Mouse (Mus musculus) myocyte (in vitro differentiated cells): ENCODE results near the gene Cyp2b10. TPM values are rescaled to one million over a fixed set of nuclear protein-coding genes. Genes with fewer than 3 reads are reported as not detected.
"Not testable (repeated sequence)": the region's sequence is repeated elsewhere in the genome, so short reads cannot be mapped to it uniquely, and the experiment has no call there.

Experiments
- H3K27me3 ChIP-seq: one replicate; pipeline ENCODE4 v1.6.1; 2011; ENCODE audit not compliant: control insufficient read depth, insufficient read depth, insufficient read length
- H3K36me3 ChIP-seq: one replicate; pipeline ENCODE4 v1.6.1; 2011; ENCODE audit not compliant: control insufficient read depth, insufficient read depth
- H3K4me2 ChIP-seq: one replicate; pipeline ENCODE4 v1.6.1; 2011; ENCODE audit warnings: low read depth, control low read depth
- H3K4me3 ChIP-seq: one replicate; pipeline ENCODE4 v1.5.1; 2011; ENCODE audit warnings: mild to moderate bottlenecking, control low read depth, moderate library complexity
- H3K79me2 ChIP-seq: one replicate; pipeline ENCODE4 v1.6.1; 2011; ENCODE audit not compliant: control insufficient read depth, insufficient read depth
- H3ac ChIP-seq: one replicate; pipeline ENCODE4 v1.6.1; 2011; ENCODE audit not compliant: control insufficient read depth, insufficient read length
- CEBPB ChIP-seq: IDR thresholded peaks from 2 replicates; pipeline ENCODE4 v1.6.1; 2011; ENCODE audit warnings: mild to moderate bottlenecking, moderate library complexity; ENCODE audit not compliant: poor library complexity, insufficient read depth, severe bottlenecking
- E2F4 ChIP-seq: IDR thresholded peaks from one replicate; pipeline ENCODE4 v1.6.1; 2011; ENCODE audit warnings: mild to moderate bottlenecking, control low read depth, moderate library complexity; ENCODE audit not compliant: insufficient read depth
- MAX ChIP-seq: IDR thresholded peaks from one replicate; pipeline ENCODE4 v1.6.1; 2011; ENCODE audit warnings: low read depth, mild to moderate bottlenecking, control low read depth
- MYOD1 ChIP-seq, 3 experiments: IDR thresholded peaks; one replicate each; pipeline ENCODE4 v1.6.1; 2011; ENCODE audit warnings: control low read depth in 2 of 3, low read depth in 2 of 3, mild to moderate bottlenecking in 2 of 3, moderate library complexity in 1 of 3; ENCODE audit not compliant: insufficient read length in 2 of 3, control insufficient read depth in 1 of 3
- MYOG ChIP-seq, 3 experiments: IDR thresholded peaks; one replicate each; pipeline ENCODE4 v1.6.1; 2011; ENCODE audit warnings: control low read depth in 2 of 3, low read depth in 2 of 3, mild to moderate bottlenecking in 2 of 3; ENCODE audit not compliant: insufficient read length in 2 of 3, control insufficient read depth in 1 of 3, insufficient read depth in 1 of 3
- POLR2A ChIP-seq: IDR thresholded peaks from one replicate; pipeline ENCODE4 v1.6.1; 2011; ENCODE audit warnings: low read depth, mild to moderate bottlenecking, control low read depth, moderate library complexity; ENCODE audit not compliant: insufficient read length
- POLR2AphosphoS2 ChIP-seq: IDR thresholded peaks from one replicate; pipeline ENCODE4 v1.6.1; 2011; ENCODE audit warnings: low read depth, control low read depth; ENCODE audit not compliant: insufficient read length
- REST ChIP-seq: IDR thresholded peaks from one replicate; pipeline ENCODE4 v1.6.1; 2011; ENCODE audit warnings: mild to moderate bottlenecking, control low read depth, moderate library complexity; ENCODE audit not compliant: insufficient read depth, insufficient read length
- SRF ChIP-seq: IDR thresholded peaks from one replicate; pipeline ENCODE4 v1.6.1; 2011; ENCODE audit warnings: low read depth; ENCODE audit not compliant: control insufficient read depth, insufficient read length
- TCF12 ChIP-seq: IDR thresholded peaks from one replicate; pipeline ENCODE4 v1.6.1; 2011; ENCODE audit warnings: mild to moderate bottlenecking, control low read depth; ENCODE audit not compliant: poor library complexity, insufficient read depth, severe bottlenecking
- TCF3 ChIP-seq: IDR thresholded peaks from one replicate; pipeline ENCODE4 v1.6.1; 2011; ENCODE audit warnings: low read depth, control low read depth; ENCODE audit not compliant: insufficient read length
- USF1 ChIP-seq: IDR thresholded peaks from one replicate; pipeline ENCODE4 v1.6.1; 2011; ENCODE audit warnings: low read depth, mild to moderate bottlenecking, control low read depth, moderate library complexity
- polyA plus RNA-seq: library from polyadenylated mRNA; unstranded; fragments of >200 nt; fragmentation: generic; extraction: Trizol; gene quantifications from one replicate; pipeline ENCODE4 v1.2.1, GENCODE M21; 2012; ENCODE audit warnings: missing spikeins

Gene Cyp2b10
- polyA plus RNA-seq, 1 experiment = 0.02 TPM

DNA sequence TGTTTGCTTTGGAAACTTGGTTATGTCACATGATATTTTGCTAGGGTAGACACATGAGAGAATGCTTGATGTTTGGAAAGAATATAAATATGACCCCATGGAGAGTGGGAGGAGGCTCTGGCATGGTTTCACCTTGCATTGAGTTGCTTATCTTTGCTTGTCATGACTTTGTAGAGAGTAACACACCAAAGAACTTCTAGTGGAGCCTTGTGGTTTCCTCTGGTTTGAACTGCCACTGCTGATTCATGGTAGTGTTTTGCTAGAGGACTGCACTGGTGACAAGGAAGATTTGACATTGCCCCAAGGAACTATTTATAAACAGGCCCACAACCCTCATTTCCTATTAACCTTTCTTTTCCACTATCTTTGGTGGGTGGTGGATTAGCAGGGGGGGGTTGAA lies 24.8 kb upstream of the Cyp2b10 start:
- Histone ChIP-seq H3ac (no peak overlapping the region), H3K36me3 (no peaks in the 10 kb centered on the region), H3K4me2 (no peak overlapping the region), H3K4me3 (no peak overlapping the region), H3K79me2 (no peaks in the 10 kb centered on the region), H3K27me3 (no peaks in the 10 kb centered on the region)
- TF ChIP-seq POLR2A (no peak), SRF (no peak), MAX (no peak), MYOD1 (IDR thresholded peaks at IDR 0.05; ENCODE audit: control insufficient read depth in 1 of 3, insufficient read length in 2 of 3, low read depth in 2 of 3) (no peak), MYOG (IDR thresholded peaks at IDR 0.05; ENCODE audit: control insufficient read depth in 1 of 3, insufficient read depth in 1 of 3, insufficient read length in 2 of 3, low read depth in 2 of 3) (no peak), USF1 (no peak), POLR2AphosphoS2 (no peak), TCF3 (no peak), E2F4 (no peak), CEBPB (no peak), TCF12 (no peak), REST (no peak)

DNA sequence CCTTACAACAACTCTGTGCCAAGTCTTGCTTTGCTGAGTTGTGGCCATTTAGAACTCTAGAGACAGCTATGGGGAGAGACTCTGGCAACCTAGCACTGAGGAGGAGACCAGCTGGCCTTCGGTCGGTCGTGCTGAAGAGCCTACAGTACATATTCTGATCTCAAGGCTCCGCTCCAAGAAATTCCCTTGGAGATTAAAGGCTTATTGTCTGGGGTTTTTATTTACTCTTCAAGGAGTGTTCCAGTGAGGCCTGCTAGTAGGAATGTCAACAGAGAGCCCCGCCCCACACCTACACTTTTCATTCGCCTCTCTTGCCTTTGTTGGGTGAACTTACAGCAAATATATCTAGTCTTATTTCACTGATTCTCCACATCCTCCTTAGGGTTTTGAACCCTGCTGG lies 18.7 kb upstream of the Cyp2b10 start:
- H3K4me3 ChIP-seq = no peak overlapping the region
- H3K36me3 ChIP-seq = no peaks in the 10 kb centered on the region
- H3ac ChIP-seq = no peak overlapping the region
- peaks cover 2% of the 10 kb centered on the region for H3K27me3 ChIP-seq
- H3K4me2 ChIP-seq = no peak overlapping the region
- TF ChIP-seq E2F4 = no peak
- TF ChIP-seq REST = no peak
- no peak for TF ChIP-seq USF1
- TF ChIP-seq POLR2AphosphoS2 = no peak
- TF ChIP-seq SRF = no peak
- no peak for TF ChIP-seq MYOG (IDR thresholded peaks at IDR 0.05; ENCODE audit: control insufficient read depth in 1 of 3, insufficient read depth in 1 of 3, insufficient read length in 2 of 3, low read depth in 2 of 3)
- TF ChIP-seq MAX = no peak
- TF ChIP-seq TCF3 = no peak
- no peak for TF ChIP-seq MYOD1 (IDR thresholded peaks at IDR 0.05; ENCODE audit: control insufficient read depth in 1 of 3, insufficient read length in 2 of 3, low read depth in 2 of 3)
- TF ChIP-seq POLR2A = no peak
- TF ChIP-seq CEBPB = no peak
- no peaks in the 10 kb centered on the region for H3K79me2 ChIP-seq

DNA sequence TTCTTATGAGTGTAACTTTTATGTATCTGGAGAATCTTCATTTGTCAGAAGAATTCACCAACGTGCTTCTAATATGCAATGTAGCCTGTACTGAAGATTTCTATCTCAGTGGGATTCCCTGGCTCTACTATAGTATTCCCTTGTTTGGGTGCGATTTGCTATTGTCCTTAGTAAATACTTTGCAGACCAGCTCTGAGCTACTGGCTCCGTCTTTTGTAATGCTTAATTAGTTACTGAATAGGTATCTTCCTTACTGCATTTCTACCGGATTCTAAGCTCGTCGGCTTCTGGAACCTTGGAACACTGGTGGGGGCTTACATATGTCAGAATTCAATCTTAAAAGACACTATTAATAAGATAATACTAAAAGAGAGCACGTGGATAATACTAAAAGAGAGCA lies 16.7 kb upstream of the Cyp2b10 start:
- H3K27me3 ChIP-seq = peaks cover 13% of the 10 kb centered on the region
- H3K36me3 ChIP-seq, H3ac ChIP-seq, H3K4me3 ChIP-seq, H3K4me2 ChIP-seq, H3K79me2 ChIP-seq: not testable (repeated sequence)

DNA sequence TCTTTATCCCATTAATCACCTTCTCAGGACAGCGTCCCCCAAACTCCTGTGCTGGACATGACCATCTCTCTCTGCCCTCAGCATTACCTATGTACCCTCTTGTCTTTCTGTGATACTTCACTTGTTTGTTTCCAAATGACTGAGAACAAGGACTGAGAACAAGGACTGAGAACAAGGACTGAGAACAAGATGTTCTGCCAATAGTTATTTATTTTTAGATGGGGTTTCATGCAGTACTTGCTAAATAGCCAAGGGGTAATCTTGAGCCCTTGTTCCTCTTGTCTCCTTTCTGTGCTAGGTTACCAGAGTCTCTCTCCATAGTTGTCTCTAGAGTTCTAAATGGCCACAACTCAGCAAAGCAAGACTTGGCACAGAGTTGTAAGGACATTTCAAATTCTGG lies 13.1 kb upstream of the Cyp2b10 start:
- no peak for TF ChIP-seq POLR2AphosphoS2
- no peak for TF ChIP-seq MAX
- no peak for TF ChIP-seq SRF
- TF ChIP-seq TCF3 = no peak
- TF ChIP-seq POLR2A = no peak
- no peak for TF ChIP-seq E2F4
- no peak for TF ChIP-seq USF1
- TF ChIP-seq CEBPB = no peak
- TF ChIP-seq MYOG (IDR thresholded peaks at IDR 0.05; ENCODE audit: control insufficient read depth in 1 of 3, insufficient read depth in 1 of 3, insufficient read length in 2 of 3, low read depth in 2 of 3) = no peak
- no peak for TF ChIP-seq MYOD1 (IDR thresholded peaks at IDR 0.05; ENCODE audit: control insufficient read depth in 1 of 3, insufficient read length in 2 of 3, low read depth in 2 of 3)
- TF ChIP-seq REST = no peak
- no peak for TF ChIP-seq TCF12
- H3K27me3 ChIP-seq = peaks cover 13% of the 10 kb centered on the region

DNA sequence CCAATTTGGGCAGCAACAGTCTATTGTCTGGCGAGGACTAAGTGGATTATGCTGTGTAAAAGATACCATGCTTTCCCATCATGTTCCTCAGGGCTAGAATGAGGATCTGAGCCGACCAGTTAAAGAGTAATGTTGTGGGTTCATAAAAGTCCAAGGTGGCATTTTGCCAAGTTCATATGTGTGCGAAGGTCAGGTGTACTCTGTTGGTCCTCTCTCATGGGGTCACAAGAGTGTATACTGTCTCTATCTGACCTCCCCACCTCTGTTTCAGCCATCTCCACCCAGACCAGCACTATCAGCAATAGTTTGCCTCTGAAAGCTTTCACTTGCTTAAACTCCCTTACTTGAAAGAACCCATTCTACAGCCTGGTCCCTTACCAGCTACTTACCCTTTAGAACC lies 9.7 kb upstream of the Cyp2b10 start:
- Histone ChIP-seq H3K4me3 (no peak overlapping the region), H3K36me3 (no peaks in the 10 kb centered on the region), H3K4me2 (no peak overlapping the region), H3K27me3 (peaks cover 13% of the 10 kb centered on the region), H3ac (no peak overlapping the region), H3K79me2 (no peaks in the 10 kb centered on the region)
- no peak for TF ChIP-seq MAX
- no peak for TF ChIP-seq CEBPB
- TF ChIP-seq POLR2AphosphoS2 = no peak
- no peak for TF ChIP-seq E2F4
- no peak for TF ChIP-seq MYOD1 (IDR thresholded peaks at IDR 0.05; ENCODE audit: control insufficient read depth in 1 of 3, insufficient read length in 2 of 3, low read depth in 2 of 3)
- no peak for TF ChIP-seq TCF3
- TF ChIP-seq REST = no peak
- no peak for TF ChIP-seq TCF12
- no peak for TF ChIP-seq MYOG (IDR thresholded peaks at IDR 0.05; ENCODE audit: control insufficient read depth in 1 of 3, insufficient read depth in 1 of 3, insufficient read length in 2 of 3, low read depth in 2 of 3)
- TF ChIP-seq POLR2A = no peak
- TF ChIP-seq USF1 = no peak
- no peak for TF ChIP-seq SRF

More for the DNA sequence above, 13.1 kb upstream of the Cyp2b10 start:
- Histone ChIP-seq H3K79me2 (no peaks in the 10 kb centered on the region), H3K4me2 (no peak overlapping the region), H3K36me3 (no peaks in the 10 kb centered on the region), H3K4me3 (no peak overlapping the region), H3ac (no peak overlapping the region)
